ENCODE assay signal across 8 mouse cellular contexts in the genomic region with DNA sequence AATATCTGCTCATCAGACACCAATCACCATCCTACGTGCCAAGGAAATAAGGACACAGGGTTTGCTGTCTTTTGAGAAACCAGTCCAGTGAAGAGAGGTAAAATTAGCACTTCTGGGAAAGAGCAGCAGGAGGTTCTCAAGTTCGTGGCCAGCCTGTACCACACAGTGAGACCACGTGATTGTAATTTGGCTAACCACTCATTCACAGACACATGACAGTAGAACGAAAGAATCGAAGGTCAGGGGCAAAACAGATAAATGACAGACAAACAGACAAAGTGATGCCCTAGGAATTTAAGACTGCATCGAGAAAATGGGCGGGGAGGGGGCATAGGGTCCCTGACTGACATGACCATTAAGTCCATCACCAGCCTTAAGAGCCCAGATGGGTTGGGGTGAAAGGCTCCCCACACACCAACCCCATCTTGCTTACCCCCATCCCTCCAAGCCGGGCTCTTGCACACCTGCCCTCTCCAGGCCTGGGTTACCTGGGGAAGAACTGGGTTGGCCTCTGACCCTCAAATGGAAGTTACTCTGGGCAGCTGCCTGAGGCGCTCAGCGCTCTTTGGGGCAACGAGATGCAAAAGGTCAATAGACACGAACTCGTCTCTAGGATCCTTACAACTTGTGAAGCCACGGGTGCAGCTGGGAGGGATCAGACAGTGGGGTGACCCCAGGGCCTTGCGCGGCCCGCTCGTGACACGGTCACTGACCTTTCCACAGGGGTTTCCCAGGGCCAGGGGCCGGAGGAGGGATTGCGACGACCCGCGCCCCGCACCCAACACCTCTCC. TPM values are rescaled to one million over a fixed set of nuclear protein-coding genes. Genes with fewer than 3 reads are reported as not detected.
DNase-seq lines count a peak whose midpoint lies in the region; ATAC-seq and TF ChIP-seq lines count a peak whose summit lies in the region.

No protein-coding gene starts in this region.

- H3K9me3 ChIP-seq in kidney, embryonic 14.5 days (ENCODE audit: control insufficient read depth, low read length) = no peaks in the 10 kb centered on the region
- H3K9me3 ChIP-seq in ES-E14 (ENCODE audit: control insufficient read depth, insufficient read depth, low read depth, low read length) = no peaks in the 10 kb centered on the region
- H3K9me3 ChIP-seq in embryonic facial prominence, embryonic 10.5 days = no peaks in the 10 kb centered on the region
- H3K9me3 ChIP-seq in intestine, embryonic 16.5 days (ENCODE audit: control insufficient read depth, low read length) = no peaks in the 10 kb centered on the region
- no peaks in the 10 kb centered on the region for H3K9me3 ChIP-seq in neural tube, embryonic 14.5 days (ENCODE audit: control insufficient read depth, low read length)

- H3K4me2 ChIP-seq in kidney, embryonic 14.5 days (replicated peaks; ENCODE audit: low read depth, low read length) = peak overlapping the region; percentile 67
- peak overlapping the region; percentile 84 for H3K4me2 ChIP-seq in intestine, embryonic 16.5 days (ENCODE audit: low read depth, low read length)
- H3K4me2 ChIP-seq in neural tube, embryonic 14.5 days (ENCODE audit: low read depth, low read length) = peak overlapping the region; percentile 89

- H3K36me3 ChIP-seq in kidney, embryonic 14.5 days (ENCODE audit: control insufficient read depth, insufficient read depth, low read length) = no peaks in the 10 kb centered on the region
- H3K36me3 ChIP-seq in ES-E14 (ENCODE audit: control insufficient read depth, insufficient read depth, low read length, poor library complexity, severe bottlenecking) = no peaks in the 10 kb centered on the region
- 0 out of 2 replicates have a peak, but pooled peaks cover 3% of the 10 kb centered on the region for H3K36me3 ChIP-seq in embryonic facial prominence, embryonic 10.5 days (replicated peaks)
- no peaks in the 10 kb centered on the region for H3K36me3 ChIP-seq in intestine, embryonic 16.5 days (ENCODE audit: control insufficient read depth, insufficient read depth, low read length)
- no peaks in the 10 kb centered on the region for H3K36me3 ChIP-seq in neural tube, embryonic 14.5 days (ENCODE audit: control insufficient read depth, insufficient read depth, low read length)

- in situ Hi-C loops in ES-E14 (cut with MboI; ENCODE audit: low sequenced_read_pairs in 2 of 2, unreplicated experiment in 2 of 2) = no loop called here

- WGBS in kidney, embryonic 14.5 days = 12% methylated on average over 25 of the region's 25 CpGs
- WGBS in embryonic facial prominence, embryonic 10.5 days = 13% methylated on average over 25 of the region's 25 CpGs
- WGBS in intestine, embryonic 16.5 days = 10% methylated on average over 25 of the region's 25 CpGs
- 10% methylated on average over 25 of the region's 25 CpGs for WGBS in neural tube, embryonic 14.5 days

- peaks cover 4% of the 10 kb centered on the region; the same call in 1 of the 2 replicates for H3K4me1 ChIP-seq in kidney, embryonic 14.5 days (ENCODE audit: control insufficient read depth, insufficient read depth, low read length)
- H3K4me1 ChIP-seq in ES-E14 (ENCODE audit: control insufficient read depth in 2 of 2, insufficient read depth in 2 of 2, low read length in 2 of 2, poor library complexity in 1 of 2) = peaks cover 5 to 13% of the 10 kb centered on the region in 2 experiments
- peaks cover 12% of the 10 kb centered on the region for H3K4me1 ChIP-seq in embryonic facial prominence, embryonic 10.5 days
- H3K4me1 ChIP-seq in intestine, embryonic 16.5 days (ENCODE audit: control insufficient read depth, insufficient read depth, low read length) = peaks cover 13% of the 10 kb centered on the region
- no peaks in the 10 kb centered on the region; the same call in 1 of the 2 replicates for H3K4me1 ChIP-seq in neural tube, embryonic 14.5 days (ENCODE audit: control insufficient read depth, insufficient read depth, low read length)

- no peak for DNase-seq in kidney, postnatal 10 days
- DNase-seq in ES-E14 (ENCODE audit: low read depth, low spot score) = no peak
- no peak for DNase-seq in embryonic facial prominence, embryonic 10.5 days (ENCODE audit: low spot score)
- DNase-seq in ovary, adult 18-20 months (ENCODE audit: low spot score) = no peak
- no peak for DNase-seq in adrenal gland, postnatal 36 days

- peak overlapping the region; percentile 91 for H3K9ac ChIP-seq in kidney, embryonic 14.5 days (ENCODE audit: low read depth, low read length)
- peak overlapping the region; percentile 78 for H3K9ac ChIP-seq in ES-E14 (ENCODE audit: insufficient read depth, low read depth, low read length, poor library complexity, severe bottlenecking)
- peak overlapping the region; percentile 92 for H3K9ac ChIP-seq in intestine, embryonic 16.5 days (ENCODE audit: low read depth, low read length)
- peak overlapping the region; percentile 82 for H3K9ac ChIP-seq in neural tube, embryonic 14.5 days (replicated peaks; ENCODE audit: low read depth, low read length)

- H3K4me3 ChIP-seq in kidney, embryonic 14.5 days (ENCODE audit: low read length) = peak overlapping the region; percentile 84
- H3K4me3 ChIP-seq in ES-E14 (ENCODE audit: insufficient read depth in 1 of 2, low read depth in 1 of 2, low read length in 2 of 2, poor library complexity in 1 of 2, severe bottlenecking in 1 of 2) = peak overlapping the region; percentile 74 to 91
- peak overlapping the region; percentile 87 for H3K4me3 ChIP-seq in embryonic facial prominence, embryonic 10.5 days
- H3K4me3 ChIP-seq in intestine, embryonic 16.5 days (ENCODE audit: low read length) = peak overlapping the region; percentile 79
- H3K4me3 ChIP-seq in neural tube, embryonic 14.5 days (ENCODE audit: low read depth, low read length) = peak overlapping the region; percentile 62

- no peaks in the 10 kb centered on the region for H3K27me3 ChIP-seq in kidney, embryonic 14.5 days (ENCODE audit: control insufficient read depth, insufficient read depth, low read length)
- no peaks in the 10 kb centered on the region for H3K27me3 ChIP-seq in embryonic facial prominence, embryonic 10.5 days (replicated peaks; ENCODE audit: low read depth, poor library complexity, severe bottlenecking)
- H3K27me3 ChIP-seq in intestine, embryonic 16.5 days (replicated peaks; ENCODE audit: control insufficient read depth, insufficient read depth, low read length) = no peaks in the 10 kb centered on the region
- H3K27me3 ChIP-seq in neural tube, embryonic 14.5 days (ENCODE audit: control insufficient read depth, insufficient read depth, low read length) = no peaks in the 10 kb centered on the region

- peak overlapping the region; percentile 95 for H3K27ac ChIP-seq in kidney, embryonic 14.5 days (ENCODE audit: low read depth, low read length)
- H3K27ac ChIP-seq in ES-E14 (ENCODE audit: insufficient read depth, low read depth, low read length, poor library complexity, severe bottlenecking) = peak overlapping the region; percentile 61
- peak overlapping the region; percentile 97 for H3K27ac ChIP-seq in embryonic facial prominence, embryonic 10.5 days (replicated peaks)
- peak overlapping the region; percentile 98 for H3K27ac ChIP-seq in intestine, embryonic 16.5 days (ENCODE audit: low read length)
- H3K27ac ChIP-seq in neural tube, embryonic 14.5 days (ENCODE audit: low read depth, low read length) = peak overlapping the region; percentile 84

- ATAC-seq in kidney, embryonic 14.5 days (ENCODE audit: low FRiP score, low TSS enrichment) = peak; percentile 55
- peak; percentile 71 for ATAC-seq in intestine, embryonic 16.5 days
- peak; percentile 66 for ATAC-seq in neural tube, embryonic 14.5 days (ENCODE audit: low read depth)

TF ChIP-seq in ES-E14, 5 proteins besides CTCF, POLR2A, EP300 and RAD21:
- TF ChIP-seq CHD2 (IDR thresholded peaks at IDR 0.05; ENCODE audit: low read depth, low read length) (no peak), ZC3H11A (IDR thresholded peaks at IDR 0.05; ENCODE audit: borderline replicate concordance, low read depth, low read length) (no peak), MAFK (IDR thresholded peaks at IDR 0.05; ENCODE audit: insufficient read depth, low read depth, low read length) (no peak), ZNF384 (IDR thresholded peaks at IDR 0.05; ENCODE audit: low read depth, low read length) (no peak), HCFC1 (IDR thresholded peaks at IDR 0.05; ENCODE audit: borderline replicate concordance, insufficient read depth, low read length) (no peak)

RNA-seq across cellular contexts. Expression of a gene that starts 0.6 kb away (rescaled TPM):
- 5.9 and 8.1 TPM in 2 replicates for polyA plus RNA-seq in kidney, embryonic 14.5 days (2014; fragmentation: Nextera tagmentation; extraction: Ambion mirVana)
- 7.7 and 8.6 TPM in 2 replicates for total RNA-seq in ES-E14 (2012; rRNA removed)
- polyA plus RNA-seq in embryonic facial prominence, embryonic 10.5 days (2016; fragmentation: Nextera tagmentation; extraction: Ambion mirVana) = 4.7 and 5.0 TPM in 2 replicates
- 15.3 TPM in 2 replicates for polyA plus RNA-seq in intestine, embryonic 16.5 days (2015; fragmentation: Nextera tagmentation; extraction: Ambion mirVana)
- polyA plus RNA-seq in neural tube, embryonic 14.5 days (2014; fragmentation: Nextera tagmentation; extraction: Ambion mirVana) = 7.7 and 8.0 TPM in 2 replicates
- 10 to 100 TPM; 21.1 to 21.6 TPM for total RNA-seq in adrenal gland, postnatal 36 days (2021)

RNA-seq across cellular contexts. Expression of a gene that starts 24.1 kb away (rescaled TPM):
- polyA plus RNA-seq in kidney, embryonic 14.5 days (2014; fragmentation: Nextera tagmentation; extraction: Ambion mirVana) = 278 and 302 TPM in 2 replicates
- total RNA-seq in ES-E14 (2012; rRNA removed) = 57.7 and 82.9 TPM in 2 replicates
- 223 and 232 TPM in 2 replicates for polyA plus RNA-seq in embryonic facial prominence, embryonic 10.5 days (2016; fragmentation: Nextera tagmentation; extraction: Ambion mirVana)
- polyA plus RNA-seq in intestine, embryonic 16.5 days (2015; fragmentation: Nextera tagmentation; extraction: Ambion mirVana) = 513 and 568 TPM in 2 replicates
- 286 and 292 TPM in 2 replicates for polyA plus RNA-seq in neural tube, embryonic 14.5 days (2014; fragmentation: Nextera tagmentation; extraction: Ambion mirVana)
- total RNA-seq in adrenal gland, postnatal 36 days (2021) = 100 to 1,000 TPM; 213 to 260 TPM
